Mouse (Mus musculus): ENCODE data around the gene Irgm1. TPM values are rescaled to one million over a fixed set of nuclear protein-coding genes. Genes with fewer than 3 reads are reported as not detected.
A peak's percentile ranks its signal among the peaks of the same experiment; 100 is the strongest.

Irgm1 gene
- polyA plus RNA-seq, 1 experiment: 7.4 TPM

DNA sequence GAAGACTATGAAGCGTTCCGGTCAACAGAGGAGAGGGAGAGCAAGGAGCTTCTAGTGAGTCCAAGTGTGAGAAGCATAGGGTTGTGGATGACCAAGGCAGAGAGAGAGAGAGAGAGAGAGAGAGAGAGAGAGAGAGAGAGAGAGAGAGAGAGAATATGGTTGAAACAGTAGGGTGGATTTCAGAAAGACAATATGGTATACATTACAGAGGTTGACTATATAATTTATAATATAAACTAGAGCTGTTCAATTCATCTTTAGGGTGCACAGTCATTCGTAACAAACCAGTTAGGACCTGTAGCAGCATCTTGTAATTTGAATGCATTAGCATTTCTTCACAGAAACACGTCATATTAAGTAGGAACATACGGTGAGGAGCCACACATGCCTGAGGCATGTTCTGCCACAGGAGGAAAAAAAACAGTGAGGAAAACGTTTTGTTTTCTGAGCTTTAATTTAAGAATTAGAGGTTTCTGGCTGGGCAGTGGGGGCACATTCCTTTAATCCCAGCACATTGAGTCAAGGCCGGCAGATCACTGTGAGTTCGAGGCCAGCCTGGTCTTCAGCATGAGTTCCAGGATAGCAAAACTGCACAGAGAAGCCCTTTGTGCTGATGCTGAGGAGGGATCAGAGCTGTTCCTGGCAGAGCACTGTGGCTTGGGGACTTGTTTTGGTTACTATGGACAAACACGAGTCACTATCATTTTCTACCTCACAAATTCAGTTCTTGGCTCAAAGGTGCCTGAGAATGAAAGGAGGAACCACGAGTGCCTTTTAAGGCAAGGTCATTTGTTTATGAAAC, 32.4 kb downstream of the Irgm1 start:
- WGBS: 85% methylated on average over 10 of the region's 10 CpGs
- no peak overlapping the region for H3K4me3 ChIP-seq (ENCODE audit: low read depth, low read length)
- H3K4me1 ChIP-seq (ENCODE audit: control insufficient read depth, insufficient read depth, insufficient read length, low read length): peaks cover 9% of the 10 kb centered on the region
- H3K27ac ChIP-seq (ENCODE audit: insufficient read depth, low read depth, low read length): peak overlapping the region; percentile 83
- H3K27me3 ChIP-seq (ENCODE audit: control insufficient read depth, insufficient read depth, low read length): no peaks in the 10 kb centered on the region
- TF ChIP-seq CTCF (IDR thresholded peaks at IDR 0.05; ENCODE audit: extremely low read depth, insufficient read length, insufficient replicate concordance, low read depth, low read length): no peak
- H3K36me3 ChIP-seq (ENCODE audit: control insufficient read depth, insufficient read depth, low read length): no peaks in the 10 kb centered on the region

DNA sequence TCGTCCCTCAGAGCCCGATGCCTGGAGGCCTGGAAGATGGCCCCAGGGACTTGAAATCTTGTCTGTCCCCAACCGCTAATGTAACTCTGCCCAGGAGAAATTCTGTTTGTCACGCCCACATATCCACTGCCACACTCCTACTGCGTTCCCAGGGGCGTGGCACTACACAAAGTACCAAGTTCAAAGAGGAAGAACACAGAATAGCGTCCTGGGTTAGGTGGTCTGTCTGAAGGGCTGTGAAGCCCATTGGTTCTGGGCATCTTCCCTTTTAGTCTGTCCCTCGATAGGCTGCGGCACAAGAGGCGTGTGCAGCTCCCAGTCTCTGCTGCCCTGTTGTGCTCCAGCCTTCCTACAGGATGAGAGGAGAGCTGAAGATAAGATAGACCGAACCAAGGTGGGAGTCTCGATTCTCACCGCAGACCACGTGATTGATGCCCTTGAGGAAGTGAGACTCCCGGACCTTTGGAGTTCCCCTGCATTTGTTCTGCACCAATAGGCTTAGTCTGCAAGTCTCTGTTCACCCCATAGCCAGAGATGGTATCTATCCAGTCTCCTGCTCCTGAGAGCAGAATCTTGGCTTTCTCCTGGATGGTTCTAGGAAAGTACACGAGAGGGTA, 33.2 kb downstream of the Irgm1 start:
- TF ChIP-seq POLR2A (IDR thresholded peaks at IDR 0.05; ENCODE audit: low read depth, low read length) (peak; percentile 48; the same call in 1 of the 2 replicates), CTCF (IDR thresholded peaks at IDR 0.05; ENCODE audit: extremely low read depth, insufficient read length, insufficient replicate concordance, low read depth, low read length) (no peak; the same call in 1 of the 2 replicates)
- WGBS: 1% methylated on average over 16 of the region's 16 CpGs
- no peaks in the 10 kb centered on the region for H3K36me3 ChIP-seq (ENCODE audit: control insufficient read depth, insufficient read depth, low read length)
- H3K4me3 ChIP-seq (ENCODE audit: low read depth, low read length): peak overlapping the region; percentile 85
- H3K4me1 ChIP-seq (ENCODE audit: control insufficient read depth, insufficient read depth, insufficient read length, low read length): peaks cover 9% of the 10 kb centered on the region
- no peaks in the 10 kb centered on the region for H3K27me3 ChIP-seq (ENCODE audit: control insufficient read depth, insufficient read depth, low read length)
- peak overlapping the region; percentile 83 for H3K27ac ChIP-seq (ENCODE audit: insufficient read depth, low read depth, low read length)

- under 1% methylated on average over 77 of the region's 77 CpGs for WGBS
- Histone ChIP-seq H3K4me3 (ENCODE audit: low read depth, low read length) (peak overlapping the region; percentile 85), H3K4me1 (ENCODE audit: control insufficient read depth, insufficient read depth, insufficient read length, low read length) (peaks cover 9% of the 10 kb centered on the region), H3K27ac (ENCODE audit: insufficient read depth, low read depth, low read length) (peak overlapping the region; percentile 83), H3K27me3 (ENCODE audit: control insufficient read depth, insufficient read depth, low read length) (no peaks in the 10 kb centered on the region), H3K36me3 (ENCODE audit: control insufficient read depth, insufficient read depth, low read length) (no peaks in the 10 kb centered on the region)
- TF ChIP-seq POLR2A (IDR thresholded peaks at IDR 0.05; ENCODE audit: low read depth, low read length) (peak; percentile 9; the same call in 1 of the 2 replicates), CTCF (IDR thresholded peaks at IDR 0.05; ENCODE audit: extremely low read depth, insufficient read length, insufficient replicate concordance, low read depth, low read length) (no peak)
These were observed 33.9 kb downstream of the Irgm1 start for GRCm38 (mm10) chr11:48837310-48838180.

DNA sequence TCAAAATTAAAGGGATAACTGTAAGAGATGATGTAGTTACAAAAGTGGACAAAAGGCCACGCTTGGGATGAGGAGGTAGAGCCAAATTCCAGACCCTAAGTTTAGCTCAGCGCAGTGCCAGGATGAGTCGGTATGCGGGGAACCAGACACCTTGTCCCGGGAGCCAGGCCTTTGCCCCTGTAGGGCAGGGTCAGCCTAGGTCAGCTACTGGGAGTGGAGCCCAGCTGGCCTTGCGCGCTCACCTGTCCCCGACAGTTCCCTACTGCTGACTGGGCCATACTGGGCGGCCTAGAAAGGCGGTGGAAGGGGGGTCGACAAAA, 34.5 kb downstream of the Irgm1 start:
- 21% methylated on average over 11 of the region's 11 CpGs for WGBS
- Histone ChIP-seq H3K36me3 (ENCODE audit: control insufficient read depth, insufficient read depth, low read length) (no peaks in the 10 kb centered on the region), H3K4me3 (ENCODE audit: low read depth, low read length) (peak overlapping the region; percentile 85), H3K27ac (ENCODE audit: insufficient read depth, low read depth, low read length) (peak overlapping the region; percentile 83), H3K27me3 (ENCODE audit: control insufficient read depth, insufficient read depth, low read length) (no peaks in the 10 kb centered on the region), H3K4me1 (ENCODE audit: control insufficient read depth, insufficient read depth, insufficient read length, low read length) (peaks cover 9% of the 10 kb centered on the region)
- TF ChIP-seq CTCF (IDR thresholded peaks at IDR 0.05; ENCODE audit: extremely low read depth, insufficient read length, insufficient replicate concordance, low read depth, low read length): no peak
- TF ChIP-seq POLR2A (IDR thresholded peaks at IDR 0.05; ENCODE audit: low read depth, low read length): no peak

GRCm38 (mm10) chr11:48835923-48836322, 35.6 kb downstream of the Irgm1 start:
- Histone ChIP-seq H3K27me3 (ENCODE audit: control insufficient read depth, insufficient read depth, low read length) (no peaks in the 10 kb centered on the region), H3K36me3 (ENCODE audit: control insufficient read depth, insufficient read depth, low read length) (no peaks in the 10 kb centered on the region), H3K27ac (ENCODE audit: insufficient read depth, low read depth, low read length) (no peak overlapping the region), H3K4me3 (ENCODE audit: low read depth, low read length) (no peak overlapping the region), H3K4me1 (ENCODE audit: control insufficient read depth, insufficient read depth, insufficient read length, low read length) (peaks cover 9% of the 10 kb centered on the region)
- no peak for TF ChIP-seq POLR2A (IDR thresholded peaks at IDR 0.05; ENCODE audit: low read depth, low read length)
- TF ChIP-seq CTCF (IDR thresholded peaks at IDR 0.05; ENCODE audit: extremely low read depth, insufficient read length, insufficient replicate concordance, low read depth, low read length): no peak
- WGBS: 76% methylated on average over 6 of the region's 6 CpGs

GRCm38 (mm10) chr11:48833731-48834639, 37.5 kb downstream of the Irgm1 start:
- H3K27me3 ChIP-seq (ENCODE audit: control insufficient read depth, insufficient read depth, low read length): no peaks in the 10 kb centered on the region
- H3K36me3 ChIP-seq (ENCODE audit: control insufficient read depth, insufficient read depth, low read length): no peaks in the 10 kb centered on the region
- TF ChIP-seq POLR2A (IDR thresholded peaks at IDR 0.05; ENCODE audit: low read depth, low read length) (no peak), CTCF (IDR thresholded peaks at IDR 0.05; ENCODE audit: extremely low read depth, insufficient read length, insufficient replicate concordance, low read depth, low read length) (no peak)
- under 1% methylated on average over 30 of the region's 30 CpGs for WGBS
- peak overlapping the region; percentile 66; the same call in 1 of the 2 replicates for H3K27ac ChIP-seq (ENCODE audit: insufficient read depth, low read depth, low read length)
- peaks cover 9% of the 10 kb centered on the region for H3K4me1 ChIP-seq (ENCODE audit: control insufficient read depth, insufficient read depth, insufficient read length, low read length)
- peak overlapping the region; percentile 75 for H3K4me3 ChIP-seq (ENCODE audit: low read depth, low read length)
